Mouse (Mus musculus): Measurements from ENCODE around the gene Gm28870. TPM values are rescaled to one million over a fixed set of nuclear protein-coding genes. Genes with fewer than 3 reads are reported as not detected.
"Not testable (repeated sequence)": the region's sequence is repeated elsewhere in the genome, so short reads cannot be mapped to it uniquely, and the experiment has no call there.

The Gm28870 gene
- not detected for total RNA-seq (2021)
- long read RNA-seq, experiment 1, result 0 reads
- long read RNA-seq, experiment 2, result 0 reads

GRCm38 (mm10) chrY:50096976-50097375 is at the start of gene Gm28870:
Gene Gm28870 (plus strand): TSS chrY:50097276.
- intact Hi-C loops (cut with DNase I); DNase-seq: not testable (repeated sequence)

Data from gastrocnemius, postnatal 36 days (tissue).